Mouse (Mus musculus): ENCODE data around the gene Mbnl2. TPM values are rescaled to one million over a fixed set of nuclear protein-coding genes. Genes with fewer than 3 reads are reported as not detected.

The Mbnl2 gene
- polyA plus RNA-seq, 3 experiments from 2014 or later, result 42.4 to 57.5 (median 51.7) TPM

GRCm38 (mm10) chr14:120361121-120361520, 85.7 kb downstream of the Mbnl2 start:
- ATAC-seq, result no peak

- ATAC-seq, result no peak
Measured at GRCm38 (mm10) chr14:120362409-120362992, 87.0 kb downstream of the Mbnl2 start.

- no peak for ATAC-seq
Measured at GRCm38 (mm10) chr14:120363090-120363818, 87.8 kb downstream of the Mbnl2 start.

- ATAC-seq, result no peak
Measured at GRCm38 (mm10) chr14:120365088-120365487, 89.6 kb downstream of the Mbnl2 start.

- no peak for ATAC-seq
Measured at GRCm38 (mm10) chr14:120366962-120367361, 91.5 kb downstream of the Mbnl2 start.

- ATAC-seq, result no peak
Measured at GRCm38 (mm10) chr14:120367589-120367988, 92.1 kb downstream of the Mbnl2 start.

- peak; percentile 41 for ATAC-seq
Measured at GRCm38 (mm10) chr14:120368456-120368855, 93.0 kb downstream of the Mbnl2 start.

- no peak for ATAC-seq
Measured at GRCm38 (mm10) chr14:120368914-120369391, 93.5 kb downstream of the Mbnl2 start.

GRCm38 (mm10) chr14:120370044-120370443, 94.6 kb downstream of the Mbnl2 start:
- no peak for ATAC-seq

- no peak for ATAC-seq
Measured at GRCm38 (mm10) chr14:120370631-120371030, 95.2 kb downstream of the Mbnl2 start.

- no peak for ATAC-seq
Measured at GRCm38 (mm10) chr14:120371174-120371573, 95.7 kb downstream of the Mbnl2 start.

- no peak for ATAC-seq
Measured at GRCm38 (mm10) chr14:120373026-120374024, 97.9 kb downstream of the Mbnl2 start.

- ATAC-seq, result no peak
Measured at GRCm38 (mm10) chr14:120374786-120375185, 99.3 kb downstream of the Mbnl2 start.

GRCm38 (mm10) chr14:120377192-120377591, 101.7 kb downstream of the Mbnl2 start:
- ATAC-seq, result no peak

GRCm38 (mm10) chr14:120378002-120378401, 102.5 kb downstream of the Mbnl2 start:
- no peak for ATAC-seq

GRCm38 (mm10) chr14:120379716-120380115, 104.2 kb downstream of the Mbnl2 start:
- ATAC-seq, result no peak

- ATAC-seq, result no peak
Measured at GRCm38 (mm10) chr14:120381378-120382134, 106.1 kb downstream of the Mbnl2 start.

- ATAC-seq, result no peak
Measured at GRCm38 (mm10) chr14:120382179-120382578, 106.7 kb downstream of the Mbnl2 start.

- ATAC-seq, result no peak
Measured at GRCm38 (mm10) chr14:120383186-120383851, 107.8 kb downstream of the Mbnl2 start.

GRCm38 (mm10) chr14:120384615-120385014, 109.1 kb downstream of the Mbnl2 start:
- ATAC-seq, result no peak

GRCm38 (mm10) chr14:120387293-120387692, 111.8 kb downstream of the Mbnl2 start:
- ATAC-seq, result no peak
